Mouse (Mus musculus): Measurements from ENCODE around the gene Slc5a2. TPM values are rescaled to one million over a fixed set of nuclear protein-coding genes. Genes with fewer than 3 reads are reported as not detected.

Slc5a2 gene
- polyA plus RNA-seq, 1 experiment from 2014 or later = not detected

GRCm38 (mm10) chr7:128307851-128308250 is 42.4 kb downstream of the Slc5a2 start:
- Histone ChIP-seq H3K36me3 (no peaks in the 10 kb centered on the region), H3K4me2 (no peak overlapping the region), H3K9me3 (no peaks in the 10 kb centered on the region), H3K4me3 (no peak overlapping the region), H3K27me3 (no peaks in the 10 kb centered on the region), H3K27ac (replicated peaks) (no peak overlapping the region), H3K9ac (no peak overlapping the region), H3K4me1 (replicated peaks) (no peaks in the 10 kb centered on the region)
- no peak for ATAC-seq (ENCODE audit: low read depth)

GRCm38 (mm10) chr7:128309216-128309615 is 43.8 kb downstream of the Slc5a2 start:
- no peak for ATAC-seq (ENCODE audit: low read depth)
- no peaks in the 10 kb centered on the region for H3K36me3 ChIP-seq
- no peak overlapping the region for H3K4me3 ChIP-seq
- 75% methylated on average over 3 of the region's 3 CpGs for WGBS
- no peaks in the 10 kb centered on the region for H3K4me1 ChIP-seq (replicated peaks)
- H3K27me3 ChIP-seq = no peaks in the 10 kb centered on the region
- no peaks in the 10 kb centered on the region for H3K9me3 ChIP-seq
- H3K4me2 ChIP-seq = no peak overlapping the region
- no peak overlapping the region for H3K9ac ChIP-seq
- no peak overlapping the region for H3K27ac ChIP-seq (replicated peaks)

GRCm38 (mm10) chr7:128309776-128310175 is 44.3 kb downstream of the Slc5a2 start:
- Histone ChIP-seq H3K27me3 (no peaks in the 10 kb centered on the region), H3K36me3 (no peaks in the 10 kb centered on the region), H3K4me2 (no peak overlapping the region), H3K4me3 (no peak overlapping the region), H3K27ac (replicated peaks) (no peak overlapping the region), H3K9ac (no peak overlapping the region), H3K9me3 (no peaks in the 10 kb centered on the region), H3K4me1 (replicated peaks) (no peaks in the 10 kb centered on the region)
- WGBS = 64% methylated on average over 1 of the region's 1 CpGs
- no peak for ATAC-seq (ENCODE audit: low read depth)

DNA sequence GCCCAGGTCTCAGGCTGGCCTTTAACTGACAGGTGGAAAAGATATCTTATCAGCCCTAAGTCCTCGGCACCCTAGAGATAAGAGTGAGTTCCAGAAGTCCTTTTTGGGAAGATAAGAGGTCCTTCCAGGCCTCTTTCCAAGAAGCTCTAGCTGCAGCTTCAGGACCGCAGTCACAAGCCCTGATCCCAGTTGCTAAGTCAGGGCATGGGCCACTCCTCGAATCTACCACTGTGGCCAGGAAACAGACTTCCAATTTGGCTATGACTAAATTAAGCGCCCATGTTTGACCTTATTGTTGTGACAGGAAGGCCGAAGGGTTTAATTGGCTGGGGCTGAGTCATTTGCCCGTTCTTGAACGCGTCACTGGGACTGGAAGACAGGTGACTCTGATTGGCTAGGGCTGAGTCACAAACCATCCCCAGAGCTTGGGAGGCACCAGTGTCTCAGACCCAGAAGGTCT is 44.8 kb downstream of the Slc5a2 start:
- Histone ChIP-seq H3K4me1 (replicated peaks) (no peaks in the 10 kb centered on the region), H3K9me3 (no peaks in the 10 kb centered on the region), H3K36me3 (no peaks in the 10 kb centered on the region), H3K4me2 (no peak overlapping the region), H3K27me3 (no peaks in the 10 kb centered on the region), H3K4me3 (no peak overlapping the region), H3K27ac (replicated peaks) (no peak overlapping the region), H3K9ac (no peak overlapping the region)
- ATAC-seq (ENCODE audit: low read depth) = no peak
- 82% methylated on average over 8 of the region's 8 CpGs for WGBS

DNA sequence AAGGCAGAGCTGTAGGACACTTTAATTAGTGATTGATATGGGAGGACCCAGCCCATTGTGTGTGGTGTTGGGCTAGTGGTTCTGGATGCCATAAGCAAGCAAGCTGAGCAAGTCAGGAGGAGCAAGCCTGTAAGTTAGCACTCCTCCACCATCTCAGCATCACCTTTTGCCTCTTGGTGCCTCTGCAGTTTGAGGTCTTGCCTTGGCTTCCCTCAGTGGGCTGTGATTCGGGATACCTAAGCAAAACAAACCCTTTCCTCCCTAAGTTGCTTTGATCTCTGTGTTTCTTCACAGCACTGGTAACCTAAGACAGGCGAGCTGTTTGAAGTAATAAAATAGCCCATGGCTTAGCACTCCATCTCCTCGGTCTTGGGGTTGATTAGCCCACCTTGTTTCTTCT is 45.8 kb downstream of the Slc5a2 start:
- no peak for ATAC-seq (ENCODE audit: low read depth)
- WGBS = 38% methylated on average over 3 of the region's 3 CpGs

DNA sequence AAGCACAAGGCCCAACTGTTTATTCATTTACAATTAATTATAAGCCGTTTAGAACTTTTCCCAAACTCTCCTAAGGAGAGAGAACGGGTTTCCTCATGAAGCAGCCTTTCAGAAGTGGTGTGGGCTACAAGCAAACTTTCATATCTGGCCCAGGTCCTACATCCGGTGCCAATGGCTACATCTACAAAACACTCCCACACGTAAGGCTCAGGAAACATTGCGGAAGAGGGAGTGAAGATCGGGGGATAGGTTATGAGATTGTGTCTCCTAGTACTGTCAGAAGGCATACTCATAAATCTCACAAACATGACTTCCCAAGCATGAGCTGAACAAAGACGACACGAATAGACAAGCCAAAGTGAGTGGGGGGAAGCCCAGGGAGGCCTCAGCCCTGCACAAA is 46.4 kb downstream of the Slc5a2 start:
- Histone ChIP-seq H3K36me3 (no peaks in the 10 kb centered on the region), H3K4me2 (no peak overlapping the region), H3K27ac (replicated peaks) (no peak overlapping the region), H3K9ac (no peak overlapping the region), H3K27me3 (no peaks in the 10 kb centered on the region), H3K4me3 (no peak overlapping the region), H3K9me3 (no peaks in the 10 kb centered on the region), H3K4me1 (replicated peaks) (no peaks in the 10 kb centered on the region)
- WGBS = 67% methylated on average over 8 of the region's 8 CpGs
- no peak for ATAC-seq (ENCODE audit: low read depth)

More for the DNA sequence above, 45.8 kb downstream of the Slc5a2 start:
- no peak overlapping the region for H3K9ac ChIP-seq
- no peaks in the 10 kb centered on the region for H3K27me3 ChIP-seq
- H3K36me3 ChIP-seq = no peaks in the 10 kb centered on the region
- H3K9me3 ChIP-seq = no peaks in the 10 kb centered on the region
- H3K4me1 ChIP-seq (replicated peaks) = no peaks in the 10 kb centered on the region
- H3K4me3 ChIP-seq = no peak overlapping the region
- H3K4me2 ChIP-seq = no peak overlapping the region
- no peak overlapping the region for H3K27ac ChIP-seq (replicated peaks)

- Histone ChIP-seq H3K36me3 (no peaks in the 10 kb centered on the region), H3K4me2 (no peak overlapping the region), H3K4me1 (replicated peaks) (no peaks in the 10 kb centered on the region), H3K9ac (no peak overlapping the region), H3K9me3 (no peaks in the 10 kb centered on the region), H3K27ac (replicated peaks) (no peak overlapping the region), H3K4me3 (no peak overlapping the region), H3K27me3 (no peaks in the 10 kb centered on the region)
- WGBS = 54% methylated on average over 13 of the region's 13 CpGs
- ATAC-seq (ENCODE audit: low read depth) = no peak
Measured at GRCm38 (mm10) chr7:128312375-128313059, 47.1 kb downstream of the Slc5a2 start.

DNA sequence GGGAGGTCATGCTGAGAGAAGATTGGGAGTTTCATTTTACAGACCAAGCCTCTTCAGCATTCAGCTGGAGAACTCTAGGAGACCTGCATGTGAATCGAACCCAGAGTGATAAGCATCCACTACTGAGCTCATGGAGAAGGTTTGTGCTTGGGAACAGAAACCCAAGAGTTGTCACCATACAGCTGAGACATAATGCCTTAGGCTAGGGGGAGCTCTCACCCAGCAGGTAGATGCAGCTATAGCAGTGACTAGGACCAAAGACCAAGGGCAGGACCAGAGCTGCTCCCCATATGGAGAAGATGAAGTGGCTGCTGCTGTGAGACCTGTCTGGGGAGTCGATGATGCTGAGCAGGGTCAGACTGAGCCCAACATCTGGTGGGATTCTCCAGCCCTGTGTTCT is 48.1 kb downstream of the Slc5a2 start:
- no peaks in the 10 kb centered on the region for H3K4me1 ChIP-seq (replicated peaks)
- H3K9ac ChIP-seq = no peak overlapping the region
- H3K4me2 ChIP-seq = no peak overlapping the region
- no peaks in the 10 kb centered on the region for H3K36me3 ChIP-seq
- no peak for ATAC-seq (ENCODE audit: low read depth)
- no peak overlapping the region for H3K4me3 ChIP-seq
- H3K9me3 ChIP-seq = no peaks in the 10 kb centered on the region
- H3K27me3 ChIP-seq = no peaks in the 10 kb centered on the region
- H3K27ac ChIP-seq (replicated peaks) = no peak overlapping the region
- 81% methylated on average over 2 of the region's 2 CpGs for WGBS

GRCm38 (mm10) chr7:128314491-128314890 is 49.0 kb downstream of the Slc5a2 start:
- Histone ChIP-seq H3K4me2 (no peak overlapping the region), H3K27me3 (no peaks in the 10 kb centered on the region), H3K4me3 (no peak overlapping the region), H3K9ac (no peak overlapping the region), H3K4me1 (replicated peaks) (no peaks in the 10 kb centered on the region), H3K27ac (replicated peaks) (no peak overlapping the region), H3K36me3 (no peaks in the 10 kb centered on the region), H3K9me3 (no peaks in the 10 kb centered on the region)
- whole genome bisulfite sequencing = 83% methylated on average over 7 of the region's 7 CpGs
- no peak for ATAC-seq (ENCODE audit: low read depth)

- no peaks in the 10 kb centered on the region for H3K9me3 ChIP-seq
- no peak overlapping the region for H3K4me3 ChIP-seq
- no peak overlapping the region for H3K9ac ChIP-seq
- H3K27ac ChIP-seq (replicated peaks) = no peak overlapping the region
- H3K4me1 ChIP-seq (replicated peaks) = 0 out of 2 replicates have a peak, but pooled peaks cover 5% of the 10 kb centered on the region
- ATAC-seq (ENCODE audit: low read depth) = no peak
- no peaks in the 10 kb centered on the region for H3K27me3 ChIP-seq
- H3K36me3 ChIP-seq = no peaks in the 10 kb centered on the region
- H3K4me2 ChIP-seq = no peak overlapping the region
- WGBS = 57% methylated on average over 4 of the region's 4 CpGs
Measured at GRCm38 (mm10) chr7:128317011-128317410, 51.6 kb downstream of the Slc5a2 start.

GRCm38 (mm10) chr7:128319140-128319539 is 53.7 kb downstream of the Slc5a2 start:
- Histone ChIP-seq H3K9ac (no peak overlapping the region), H3K4me2 (no peak overlapping the region), H3K27me3 (no peaks in the 10 kb centered on the region), H3K9me3 (no peaks in the 10 kb centered on the region), H3K4me3 (no peak overlapping the region), H3K27ac (replicated peaks) (no peak overlapping the region), H3K36me3 (no peaks in the 10 kb centered on the region), H3K4me1 (replicated peaks) (0 out of 2 replicates have a peak, but pooled peaks cover 5% of the 10 kb centered on the region)
- no peak for ATAC-seq (ENCODE audit: low read depth)
- 88% methylated on average over 7 of the region's 7 CpGs for WGBS

GRCm38 (mm10) chr7:128320219-128320816 is 54.9 kb downstream of the Slc5a2 start:
- Histone ChIP-seq H3K9ac (no peak overlapping the region), H3K4me1 (replicated peaks) (0 out of 2 replicates have a peak, but pooled peaks cover 5% of the 10 kb centered on the region), H3K4me3 (no peak overlapping the region), H3K36me3 (no peaks in the 10 kb centered on the region), H3K9me3 (no peaks in the 10 kb centered on the region), H3K27me3 (no peaks in the 10 kb centered on the region), H3K4me2 (no peak overlapping the region), H3K27ac (replicated peaks) (no peak overlapping the region)
- ATAC-seq (ENCODE audit: low read depth) = no peak
- WGBS = 91% methylated on average over 2 of the region's 2 CpGs

DNA sequence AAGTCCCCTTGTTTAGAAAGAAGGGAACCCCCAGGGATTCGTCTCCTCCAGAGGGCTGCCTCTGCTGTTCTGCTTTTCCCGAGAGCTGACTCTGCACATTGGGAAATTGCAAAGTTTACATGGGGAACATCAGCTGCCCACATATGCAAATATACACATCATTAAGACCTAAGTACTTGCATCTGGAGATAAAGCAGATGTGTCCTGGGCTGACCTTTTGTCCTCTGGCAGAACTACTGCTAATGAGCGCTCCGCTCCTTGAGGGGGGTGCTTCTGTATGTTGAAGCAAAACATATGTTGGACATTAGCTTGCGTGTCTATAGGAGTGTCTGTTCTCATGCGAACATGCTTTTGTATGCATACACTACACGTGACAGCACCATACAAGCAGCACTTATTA is 55.8 kb downstream of the Slc5a2 start:
- H3K4me1 ChIP-seq (replicated peaks) = 0 out of 2 replicates have a peak, but pooled peaks cover 5% of the 10 kb centered on the region
- H3K9me3 ChIP-seq = no peaks in the 10 kb centered on the region
- no peak overlapping the region for H3K27ac ChIP-seq (replicated peaks)
- 78% methylated on average over 7 of the region's 7 CpGs for WGBS
- H3K4me3 ChIP-seq = no peak overlapping the region
- no peak for ATAC-seq (ENCODE audit: low read depth)
- no peaks in the 10 kb centered on the region for H3K27me3 ChIP-seq
- no peak overlapping the region for H3K4me2 ChIP-seq
- no peak overlapping the region for H3K9ac ChIP-seq
- no peaks in the 10 kb centered on the region for H3K36me3 ChIP-seq

Data from neural tube, embryonic 13.5 days (tissue).